Mouse (Mus musculus): ENCODE data around the gene Camta2.

GRCm38 (mm10) chr11:70713222-70713621 is 25.3 kb upstream of the Camta2 start:
- TF ChIP-seq POLR2A (IDR thresholded peaks at IDR 0.05; ENCODE audit: borderline replicate concordance, low read depth, low read length) (no peak), CTCF (IDR thresholded peaks at IDR 0.05; ENCODE audit: low read depth, low read length) (no peak)

All from bone marrow macrophage, adult 2 months (primary cell).